Mouse (Mus musculus): ENCODE measurements around the gene Gm20929. TPM values are rescaled to one million over a fixed set of nuclear protein-coding genes. Genes with fewer than 3 reads are reported as not detected.
"Not testable (repeated sequence)": the region's sequence is repeated elsewhere in the genome, so short reads cannot be mapped to it uniquely, and the experiment has no call there.

Gm20929 gene
- polyA plus RNA-seq (2015; fragmentation: Nextera tagmentation; extraction: Ambion mirVana) = not detected in 2 replicates

GRCm38 (mm10) chrY:53843649-53844048 lies at the start of gene Gm20929:
Gene Gm20929 (plus strand): TSS chrY:53843949.
- not testable (repeated sequence) for H3K36me3 ChIP-seq (ENCODE audit: control insufficient read depth, insufficient read depth); H3K4me3 ChIP-seq (ENCODE audit: low read depth, low read length); ATAC-seq; H3K9ac ChIP-seq (ENCODE audit: low read depth, low read length); H3K4me1 ChIP-seq (replicated peaks; ENCODE audit: control insufficient read depth, insufficient read depth, low read length); H3K27me3 ChIP-seq (replicated peaks; ENCODE audit: control insufficient read depth, insufficient read depth, low read length); H3K9me3 ChIP-seq (ENCODE audit: control insufficient read depth); H3K27ac ChIP-seq (ENCODE audit: low read depth, low read length); H3K4me2 ChIP-seq (replicated peaks; ENCODE audit: low read depth)
- WGBS = no CpG with 5 or more reads among the region's 6 CpGs
